Mouse (Mus musculus): ENCODE measurements around the gene Tnfrsf21.
A peak's percentile ranks its signal among the peaks of the same experiment; 100 is the strongest.

- TF ChIP-seq CTCF (IDR thresholded peaks at IDR 0.05; ENCODE audit: low read depth, low read length) (peak; percentile 92), POLR2A (IDR thresholded peaks at IDR 0.05; ENCODE audit: borderline replicate concordance, low read depth, low read length) (no peak)
Measured at GRCm38 (mm10) chr17:43012718-43013117, 3.6 kb upstream of the Tnfrsf21 start.

All from bone marrow macrophage, adult 2 months (primary cell).